Mouse (Mus musculus): Measurements from ENCODE around the gene Pnpla8. TPM values are rescaled to one million over a fixed set of nuclear protein-coding genes. Genes with fewer than 3 reads are reported as not detected.

The Pnpla8 gene
- total and polyA plus RNA-seq, 3 experiments, result 8.6 to 73.7 (median 61.8) TPM

DNA sequence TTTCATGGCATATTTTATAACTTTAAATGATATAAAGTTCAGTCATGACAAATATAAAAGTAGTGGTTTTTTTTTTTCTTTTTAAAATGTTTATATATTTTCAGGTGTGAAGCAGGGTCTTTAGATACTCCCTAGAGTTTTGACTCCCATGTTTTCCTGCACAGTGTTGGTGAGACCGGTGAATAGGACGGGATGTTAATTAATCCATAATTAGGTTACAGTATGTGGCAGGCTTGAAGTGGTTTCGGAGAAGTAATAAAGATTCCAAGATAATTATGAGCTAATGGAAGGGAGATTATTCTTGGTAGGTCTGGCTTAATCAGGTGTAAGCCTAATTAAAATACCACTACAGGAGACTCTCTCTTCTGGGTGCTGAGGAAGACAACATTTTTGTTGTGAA lies 125.0 kb downstream of the Pnpla8 start:
- ATAC-seq (ENCODE audit: extremely low read depth, insufficient number of reproducible peaks, low FRiP score, poor library complexity, severe bottlenecking) (no peak), DNase-seq (ENCODE audit: low spot score) (no peak)
- Histone ChIP-seq H3K4me3 (ENCODE audit: low read depth, low read length) (no peak overlapping the region), H3K36me3 (replicated peaks) (no peaks in the 10 kb centered on the region), H3K4me1 (ENCODE audit: insufficient read depth, low read depth, low read length) (no peaks in the 10 kb centered on the region), H3K27me3 (ENCODE audit: insufficient read depth, low read length) (no peaks in the 10 kb centered on the region), H3K9me3 (replicated peaks) (no peaks in the 10 kb centered on the region)
- TF ChIP-seq GATA1 (IDR thresholded peaks at IDR 0.05; ENCODE audit: borderline replicate concordance, low read length) (no peak), TAL1 (conservative IDR thresholded peaks at IDR 0.05; ENCODE audit: low read depth, low read length) (no peak)

GRCm38 (mm10) chr12:44355116-44355515 lies 133.9 kb downstream of the Pnpla8 start:
- no peak for DNase-seq (ENCODE audit: low spot score)
- Histone ChIP-seq H3K4me1 (ENCODE audit: insufficient read depth, low read depth, low read length) (no peaks in the 10 kb centered on the region), H3K36me3 (replicated peaks) (no peaks in the 10 kb centered on the region), H3K9me3 (replicated peaks) (no peaks in the 10 kb centered on the region), H3K4me3 (ENCODE audit: low read depth, low read length) (no peak overlapping the region), H3K27me3 (ENCODE audit: insufficient read depth, low read length) (no peaks in the 10 kb centered on the region)
- TF ChIP-seq GATA1 (IDR thresholded peaks at IDR 0.05; ENCODE audit: borderline replicate concordance, low read length) (no peak), CTCF (IDR thresholded peaks at IDR 0.05; ENCODE audit: low read depth, low read length) (no peak), POLR2AphosphoS5 (IDR thresholded peaks at IDR 0.05; ENCODE audit: insufficient replicate concordance, low read depth, low read length) (no peak), GATA2 (IDR thresholded peaks at IDR 0.05; ENCODE audit: borderline replicate concordance, low read depth, low read length) (no peak), TAL1 (conservative IDR thresholded peaks at IDR 0.05; ENCODE audit: low read depth, low read length) (no peak)
- no peak for ATAC-seq (ENCODE audit: extremely low read depth, insufficient number of reproducible peaks, low FRiP score, poor library complexity, severe bottlenecking)

- TF ChIP-seq CTCF (IDR thresholded peaks at IDR 0.05; ENCODE audit: low read depth, low read length) (no peak), GATA1 (IDR thresholded peaks at IDR 0.05; ENCODE audit: borderline replicate concordance, low read length) (no peak), GATA2 (IDR thresholded peaks at IDR 0.05; ENCODE audit: borderline replicate concordance, low read depth, low read length) (no peak), TAL1 (conservative IDR thresholded peaks at IDR 0.05; ENCODE audit: low read depth, low read length) (no peak), POLR2AphosphoS5 (IDR thresholded peaks at IDR 0.05; ENCODE audit: insufficient replicate concordance, low read depth, low read length) (no peak)
- ATAC-seq (ENCODE audit: extremely low read depth, insufficient number of reproducible peaks, low FRiP score, poor library complexity, severe bottlenecking) (no peak), DNase-seq (ENCODE audit: low spot score) (no peak)
- H3K27me3 ChIP-seq (ENCODE audit: insufficient read depth, low read length), result no peaks in the 10 kb centered on the region
- no peaks in the 10 kb centered on the region for H3K9me3 ChIP-seq (replicated peaks)
- no peaks in the 10 kb centered on the region for H3K4me1 ChIP-seq (ENCODE audit: insufficient read depth, low read depth, low read length)
- H3K4me3 ChIP-seq (ENCODE audit: low read depth, low read length), result no peak overlapping the region
- no peaks in the 10 kb centered on the region for H3K36me3 ChIP-seq (replicated peaks)
Observed at GRCm38 (mm10) chr12:44357460-44357859, 136.3 kb downstream of the Pnpla8 start.

DNA sequence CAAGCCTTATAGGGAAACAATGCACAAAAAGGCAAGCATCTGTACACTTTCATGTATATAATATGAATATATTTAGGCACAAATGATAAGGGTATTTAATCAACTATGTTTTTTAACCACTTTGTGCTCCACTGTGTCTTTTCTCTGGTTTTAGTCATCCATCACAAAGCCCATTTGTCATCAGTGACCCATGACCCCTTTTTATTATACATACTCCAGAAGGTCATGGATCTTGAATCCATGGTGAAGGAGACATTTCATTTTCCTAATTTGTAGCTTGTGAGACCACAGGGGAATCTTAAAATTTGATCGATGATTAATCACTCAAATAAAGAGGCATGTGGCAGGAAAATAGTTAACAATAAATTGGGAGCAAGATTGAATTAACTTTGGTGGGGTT lies 136.7 kb downstream of the Pnpla8 start:
- Histone ChIP-seq H3K4me3 (ENCODE audit: low read depth, low read length) (no peak overlapping the region), H3K36me3 (replicated peaks) (no peaks in the 10 kb centered on the region), H3K4me1 (ENCODE audit: insufficient read depth, low read depth, low read length) (no peaks in the 10 kb centered on the region), H3K27me3 (ENCODE audit: insufficient read depth, low read length) (no peaks in the 10 kb centered on the region), H3K9me3 (replicated peaks) (no peaks in the 10 kb centered on the region)
- DNase-seq (ENCODE audit: low spot score) (no peak), ATAC-seq (ENCODE audit: extremely low read depth, insufficient number of reproducible peaks, low FRiP score, poor library complexity, severe bottlenecking) (no peak)
- TF ChIP-seq GATA1 (IDR thresholded peaks at IDR 0.05; ENCODE audit: borderline replicate concordance, low read length), result no peak

- Histone ChIP-seq H3K4me3 (ENCODE audit: low read depth, low read length) (no peak overlapping the region), H3K27me3 (ENCODE audit: insufficient read depth, low read length) (no peaks in the 10 kb centered on the region), H3K36me3 (replicated peaks) (no peaks in the 10 kb centered on the region), H3K9me3 (replicated peaks) (no peaks in the 10 kb centered on the region), H3K4me1 (ENCODE audit: insufficient read depth, low read depth, low read length) (no peaks in the 10 kb centered on the region)
- no peak for DNase-seq (ENCODE audit: low spot score)
- no peak for ATAC-seq (ENCODE audit: extremely low read depth, insufficient number of reproducible peaks, low FRiP score, poor library complexity, severe bottlenecking)
- no peak for TF ChIP-seq CTCF (IDR thresholded peaks at IDR 0.05; ENCODE audit: low read depth, low read length)
- TF ChIP-seq POLR2AphosphoS5 (IDR thresholded peaks at IDR 0.05; ENCODE audit: insufficient replicate concordance, low read depth, low read length), result no peak
- TF ChIP-seq GATA2 (IDR thresholded peaks at IDR 0.05; ENCODE audit: borderline replicate concordance, low read depth, low read length), result no peak
- TF ChIP-seq GATA1 (IDR thresholded peaks at IDR 0.05; ENCODE audit: borderline replicate concordance, low read length), result no peak
- no peak for TF ChIP-seq TAL1 (conservative IDR thresholded peaks at IDR 0.05; ENCODE audit: low read depth, low read length)
Observed at GRCm38 (mm10) chr12:44371076-44371710, 150.0 kb downstream of the Pnpla8 start.

Other genes starting within 250 kb of the Pnpla8 start
- 72.0 and 95.8 TPM in 2 replicates for gene Dnajb9, start 11.0 kb upstream of the Pnpla8 start, total RNA-seq (2014; fragmentation: Nextera tagmentation)
- gene Dnajb9, start 11.0 kb upstream of the Pnpla8 start, total RNA-seq (2017), result 27.5 and 30.5 TPM in 2 replicates
- 4.9 and 6.2 TPM in 2 replicates for gene Dnajb9, start 11.0 kb upstream of the Pnpla8 start, polyA plus RNA-seq (2012)
- gene Nrcam, start 107.5 kb downstream of the Pnpla8 start, total RNA-seq (2014; fragmentation: Nextera tagmentation), result not detected in 2 replicates
- 0.41 and 0.66 TPM in 2 replicates for gene Nrcam, start 107.5 kb downstream of the Pnpla8 start, total RNA-seq (2017)
- 0.01 TPM in 1 of 2 replicates, not detected in the other for gene Nrcam, start 107.5 kb downstream of the Pnpla8 start, polyA plus RNA-seq (2012)

Data from G1E (cell line).